Mouse (Mus musculus): ENCODE results near the gene Asb10.

GRCm38 (mm10) chr5:24539571-24540296 is 1.0 kb downstream of the Asb10 start:
- no peak for TF ChIP-seq CTCF (IDR thresholded peaks at IDR 0.05; ENCODE audit: control insufficient read depth, insufficient read depth, insufficient replicate concordance, low read depth, low read length)
- TF ChIP-seq POLR2A (IDR thresholded peaks at IDR 0.05; ENCODE audit: control insufficient read depth, low read depth, low read length) = no peak

Measured in testis, adult 2 months (tissue).